Mouse (Mus musculus) testis, adult 2 months (tissue): ENCODE data around the gene Synj2. TPM values are rescaled to one million over a fixed set of nuclear protein-coding genes. Genes with fewer than 3 reads are reported as not detected.

Source experiments
- H3K27ac ChIP-seq: fragments of 200-500 bp; 2 replicates; pipeline ENCODE4 v1.5.1; 2012; ENCODE audit warnings: low read depth, low read length; ENCODE audit not compliant: control insufficient read depth, insufficient read depth
- H3K27me3 ChIP-seq: fragments of 200-500 bp; 2 replicates; pipeline ENCODE4 v1.6.1; 2012; ENCODE audit warnings: mild to moderate bottlenecking, low read length, moderate library complexity; ENCODE audit not compliant: control insufficient read depth, insufficient read depth
- H3K36me3 ChIP-seq: fragments of 200-500 bp; 2 replicates; pipeline ENCODE4 v1.6.1; 2012; ENCODE audit warnings: mild to moderate bottlenecking, low read length; ENCODE audit not compliant: control insufficient read depth, insufficient read depth
- H3K4me1 ChIP-seq: fragments of 200-500 bp; 2 replicates; pipeline ENCODE4 v1.6.1; 2012; ENCODE audit warnings: low read length; ENCODE audit not compliant: control insufficient read depth, insufficient read depth
- H3K4me3 ChIP-seq: fragments of 200-500 bp; 2 replicates; pipeline ENCODE4 v1.5.1; 2012; ENCODE audit warnings: low read depth, mild to moderate bottlenecking, low read length, moderate library complexity, mixed read lengths; ENCODE audit not compliant: control insufficient read depth
- CTCF ChIP-seq: fragments of 200-500 bp; IDR thresholded peaks from 2 replicates; pipeline ENCODE4 v1.5.1; 2012; ENCODE audit warnings: low read depth, mild to moderate bottlenecking, inconsistent platforms, low read length, moderate library complexity; ENCODE audit not compliant: control insufficient read depth, insufficient read depth, insufficient replicate concordance
- POLR2A ChIP-seq: fragments of 200-500 bp; IDR thresholded peaks from 2 replicates; pipeline ENCODE4 v1.6.1; 2012; ENCODE audit warnings: low read depth, mild to moderate bottlenecking, inconsistent platforms, low read length, moderate library complexity; ENCODE audit not compliant: control insufficient read depth
- polyA plus RNA-seq: library from polyadenylated mRNA; depleted of rRNA; stranded (reverse); fragments of >200 nt; gene quantifications from 2 replicates; pipeline ENCODE4 v1.2.3, GENCODE M21; 2012

Synj2 gene
- polyA plus RNA-seq, 1 experiment, result 32.9 TPM

DNA sequence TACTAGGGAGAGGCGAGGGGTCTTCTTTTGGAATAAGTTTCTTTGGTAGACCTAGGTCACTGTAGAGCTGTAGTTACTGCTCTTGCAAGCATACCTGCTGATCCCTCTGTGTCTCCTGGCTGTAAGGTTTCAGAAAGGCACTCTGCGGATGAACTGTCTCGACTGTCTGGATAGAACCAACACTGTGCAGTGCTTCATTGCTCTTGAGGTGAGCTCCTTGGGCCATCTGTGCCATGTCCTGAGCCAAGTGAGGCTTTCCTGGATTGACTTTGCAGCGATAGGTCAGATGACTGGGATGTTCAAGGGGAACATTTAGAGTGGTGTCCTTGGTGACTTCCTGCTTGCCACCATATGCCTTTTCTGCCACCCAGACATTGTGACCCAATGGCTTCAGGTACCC is 68.5 kb downstream of the Synj2 start:
- H3K4me1 ChIP-seq, result peaks cover 17% of the 10 kb centered on the region
- no peak for TF ChIP-seq POLR2A
- no peak for TF ChIP-seq CTCF

DNA sequence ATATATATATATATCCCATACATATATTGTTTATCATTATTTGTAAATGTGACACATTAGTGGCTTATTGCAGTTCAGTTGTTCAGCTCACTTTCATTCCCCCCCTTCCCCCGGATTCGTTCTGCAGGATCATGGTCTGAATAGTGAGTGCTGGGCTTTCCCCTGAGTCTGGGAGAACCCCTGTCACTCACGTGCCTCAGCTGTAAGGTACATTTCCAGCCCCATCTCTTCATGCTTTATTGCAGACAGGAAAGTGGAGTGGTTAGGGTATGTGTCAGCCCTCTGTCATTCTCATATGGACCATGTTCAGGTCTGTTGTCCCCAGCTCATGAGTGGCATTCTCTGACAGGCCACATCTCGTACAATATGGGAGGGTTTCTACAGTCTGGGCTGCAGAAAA is 72.0 kb downstream of the Synj2 start:
- TF ChIP-seq CTCF (no peak), POLR2A (no peak)

More for the DNA sequence above, 68.5 kb downstream of the Synj2 start:
- peak overlapping the region; percentile 64 for H3K4me3 ChIP-seq
- peak overlapping the region; percentile 34; the same call in 1 of the 2 replicates for H3K27ac ChIP-seq
- H3K27me3 ChIP-seq, result no peaks in the 10 kb centered on the region
- no peaks in the 10 kb centered on the region for H3K36me3 ChIP-seq

DNA sequence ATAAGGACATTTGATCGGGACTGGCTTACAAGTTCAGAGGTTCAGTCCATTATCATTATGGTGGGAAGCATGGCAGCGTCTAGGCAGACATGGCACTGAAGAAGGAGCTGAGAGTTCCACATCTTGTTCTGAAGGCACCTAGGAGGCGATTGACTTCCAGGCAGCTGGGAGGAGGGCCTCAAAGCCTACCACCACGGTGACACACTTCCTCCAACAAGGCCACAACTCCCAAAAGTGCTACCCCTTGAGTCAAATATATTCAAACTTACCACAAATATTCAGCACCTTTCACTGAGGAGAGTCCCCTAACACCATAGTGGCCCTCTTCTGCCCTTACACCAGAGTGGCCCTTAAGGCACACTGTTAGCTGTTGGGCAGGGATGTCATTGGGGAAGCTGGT is 73.9 kb downstream of the Synj2 start:
- Histone ChIP-seq H3K27me3 (no peaks in the 10 kb centered on the region), H3K36me3 (no peaks in the 10 kb centered on the region), H3K4me1 (no peaks in the 10 kb centered on the region; the same call in 1 of the 2 replicates), H3K4me3 (no peak overlapping the region), H3K27ac (no peak overlapping the region)
- no peak for TF ChIP-seq CTCF
- TF ChIP-seq POLR2A, result no peak

More for the DNA sequence above, 72.0 kb downstream of the Synj2 start:
- no peaks in the 10 kb centered on the region for H3K36me3 ChIP-seq
- no peaks in the 10 kb centered on the region for H3K27me3 ChIP-seq
- no peak overlapping the region for H3K27ac ChIP-seq
- peaks cover 3% of the 10 kb centered on the region; the same call in 1 of the 2 replicates for H3K4me1 ChIP-seq
- no peak overlapping the region for H3K4me3 ChIP-seq

DNA sequence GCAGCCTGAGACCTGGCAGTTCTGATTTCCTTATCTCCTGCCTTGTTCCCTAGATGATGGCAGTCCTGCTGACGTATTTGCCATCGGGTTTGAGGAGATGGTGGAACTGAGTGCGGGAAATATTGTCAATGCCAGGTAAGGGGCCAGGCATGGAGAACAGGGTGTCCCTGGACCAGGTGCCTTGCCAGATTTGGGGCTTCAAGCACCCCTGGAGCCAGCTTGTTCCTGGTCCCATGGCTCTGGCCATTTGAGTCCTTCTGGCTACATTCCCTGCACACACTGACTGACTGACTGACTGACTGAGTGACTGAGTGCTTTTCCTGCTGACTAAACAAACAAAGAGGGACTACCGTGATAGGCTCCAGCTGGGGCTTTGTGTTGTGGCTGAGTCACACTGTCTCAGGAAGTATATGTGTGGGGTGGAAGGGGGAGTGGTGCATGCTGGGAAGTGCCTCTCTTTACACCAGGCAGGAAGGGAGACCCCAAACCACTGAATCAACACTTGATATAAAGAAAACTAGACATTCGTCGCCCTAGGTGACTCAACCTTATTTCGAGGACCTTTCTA is 75.2 kb downstream of the Synj2 start:
- Histone ChIP-seq H3K4me3 (no peak overlapping the region), H3K36me3 (no peaks in the 10 kb centered on the region), H3K27ac (no peak overlapping the region), H3K27me3 (no peaks in the 10 kb centered on the region), H3K4me1 (peaks cover 2% of the 10 kb centered on the region; the same call in 1 of the 2 replicates)
- TF ChIP-seq POLR2A (no peak), CTCF (no peak)

DNA sequence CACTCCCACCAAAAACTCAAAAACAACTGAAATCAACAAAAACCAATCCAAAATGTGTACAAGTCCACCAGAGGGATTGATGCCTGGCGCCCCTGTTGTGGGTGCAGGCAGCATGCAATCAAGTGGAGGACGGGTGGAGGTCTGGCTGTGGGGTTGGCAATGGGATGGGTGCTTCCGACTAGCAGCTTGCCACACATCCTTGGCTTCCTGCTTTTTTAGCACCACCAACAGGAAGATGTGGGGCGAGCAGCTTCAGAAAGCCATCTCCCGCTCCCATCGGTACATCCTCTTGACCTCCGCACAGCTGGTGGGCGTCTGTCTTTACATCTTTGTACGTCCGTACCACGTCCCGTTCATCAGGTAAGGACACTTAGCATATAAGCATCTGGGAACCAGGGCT is 76.2 kb downstream of the Synj2 start:
- H3K27me3 ChIP-seq, result no peaks in the 10 kb centered on the region
- TF ChIP-seq POLR2A, result no peak
- TF ChIP-seq CTCF, result no peak; the same call in 1 of the 2 replicates
- H3K27ac ChIP-seq, result no peak overlapping the region

DNA sequence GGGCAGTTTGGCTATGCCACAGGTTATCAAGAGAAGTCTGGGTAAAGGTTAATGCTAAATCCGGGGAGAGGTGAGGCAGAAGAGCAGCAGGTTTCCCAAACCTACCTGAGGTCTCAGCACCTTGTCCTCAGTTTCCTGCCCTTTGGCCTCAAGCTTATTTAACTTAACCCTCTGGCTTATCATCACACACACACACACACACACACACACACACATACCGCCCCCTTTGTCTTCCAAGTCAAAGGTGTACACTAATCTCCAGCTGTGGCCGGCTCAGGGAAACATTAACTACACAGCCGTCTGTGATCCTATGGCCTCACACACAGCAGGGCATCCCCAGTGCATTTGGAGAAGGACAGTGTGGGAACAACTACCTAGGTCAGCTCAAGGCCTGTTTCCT is 77.3 kb downstream of the Synj2 start:
- H3K27ac ChIP-seq, result no peak overlapping the region
- H3K27me3 ChIP-seq, result no peaks in the 10 kb centered on the region
- H3K36me3 ChIP-seq, result no peaks in the 10 kb centered on the region
- peaks cover 2% of the 10 kb centered on the region; the same call in 1 of the 2 replicates for H3K4me1 ChIP-seq
- no peak overlapping the region for H3K4me3 ChIP-seq
- no peak for TF ChIP-seq POLR2A
- TF ChIP-seq CTCF, result no peak

More for the DNA sequence above, 76.2 kb downstream of the Synj2 start:
- Histone ChIP-seq H3K4me3 (no peak overlapping the region), H3K4me1 (peaks cover 2% of the 10 kb centered on the region; the same call in 1 of the 2 replicates), H3K36me3 (no peaks in the 10 kb centered on the region)

DNA sequence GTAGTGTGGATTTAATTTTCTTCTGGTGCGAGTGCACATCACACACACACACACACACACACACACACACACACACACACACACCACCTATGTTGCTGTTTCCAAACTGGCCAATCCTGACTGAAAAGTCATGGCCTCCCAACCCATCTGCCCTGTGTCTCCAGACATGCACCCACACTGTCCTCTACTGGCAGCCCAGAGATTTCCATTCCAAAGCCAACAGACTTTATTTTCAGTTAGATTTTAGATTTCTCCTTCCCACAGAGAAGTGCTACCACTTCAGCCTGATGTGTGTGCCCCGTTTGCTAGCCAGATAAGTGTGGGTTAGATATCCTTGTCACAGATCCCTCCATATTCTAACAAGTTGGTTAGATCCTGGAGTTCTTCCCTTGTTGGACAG is 78.7 kb downstream of the Synj2 start:
- peak; percentile 61; the same call in 1 of the 2 replicates for TF ChIP-seq CTCF
- TF ChIP-seq POLR2A, result no peak
- H3K27ac ChIP-seq, result no peak overlapping the region
- no peak overlapping the region for H3K4me3 ChIP-seq

More for the DNA sequence above, 78.7 kb downstream of the Synj2 start:
- Histone ChIP-seq H3K27me3 (no peaks in the 10 kb centered on the region), H3K4me1 (peaks cover 2% of the 10 kb centered on the region; the same call in 1 of the 2 replicates), H3K36me3 (no peaks in the 10 kb centered on the region)
